Mouse (Mus musculus) CD4-positive, CD25-positive, alpha-beta regulatory T cell, adult 2 months (primary cell): Measurements from ENCODE around the gene Faah.

ENCODE experiments used
- DNase-seq: peaks from one replicate; pipeline ENCODE4 v3.0.0-alpha.2; 2012; ENCODE audit warnings: low read depth, low spot score

Faah gene

GRCm38 (mm10) chr4:115943669-115944314, 73.9 kb downstream of the Faah start:
- DNase-seq = no peak

DNA sequence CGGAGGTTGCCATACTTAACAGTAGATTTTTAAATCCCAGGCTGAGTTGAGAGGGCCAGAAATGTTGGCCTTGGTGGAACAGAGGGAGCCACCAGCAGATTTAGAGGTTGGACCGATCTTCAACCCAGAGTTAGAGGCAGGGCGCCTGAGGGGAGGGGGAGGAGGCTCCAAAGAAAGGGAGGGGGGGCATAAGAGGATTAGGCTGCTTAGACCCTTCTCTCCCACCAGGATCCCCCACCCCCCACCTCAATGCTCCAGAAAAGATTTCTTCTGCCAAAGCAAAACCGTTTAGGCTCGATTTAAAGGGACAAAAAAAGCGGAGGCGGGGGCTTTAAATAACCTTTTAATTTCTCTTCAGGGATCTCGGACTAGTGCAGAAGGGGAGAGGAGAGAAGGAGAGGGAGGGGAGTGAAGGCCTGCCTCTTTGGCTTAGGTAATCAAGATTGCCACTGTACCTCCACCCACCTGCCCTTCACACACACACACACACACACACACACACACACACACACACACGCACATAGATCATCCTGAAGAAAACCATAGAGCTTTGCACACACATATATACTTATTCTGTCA, 76.4 kb downstream of the Faah start:
- no peak for DNase-seq

- DNase-seq = no peak
Observed at GRCm38 (mm10) chr4:115940681-115941080, 77.0 kb downstream of the Faah start.

- no peak for DNase-seq
Observed at GRCm38 (mm10) chr4:115939295-115940102, 78.2 kb downstream of the Faah start, which contains the start of gene Dmbx1. Dmbx1 (minus strand) TSS chr4:115939926.

GRCm38 (mm10) chr4:115938276-115939160, 79.2 kb downstream of the Faah start:
- DNase-seq = no peak

GRCm38 (mm10) chr4:115937061-115937976, 80.4 kb downstream of the Faah start:
- DNase-seq = no peak

GRCm38 (mm10) chr4:115936646-115937045, 81.1 kb downstream of the Faah start:
- DNase-seq = no peak

- no peak for DNase-seq
Observed at GRCm38 (mm10) chr4:115935835-115936581, 81.7 kb downstream of the Faah start.

GRCm38 (mm10) chr4:115931556-115932088, 86.1 kb downstream of the Faah start:
- DNase-seq = no peak

GRCm38 (mm10) chr4:115927637-115928036, 90.1 kb downstream of the Faah start:
- no peak for DNase-seq

- no peak for DNase-seq
Observed at GRCm38 (mm10) chr4:115923262-115923880, 94.4 kb downstream of the Faah start.

- DNase-seq = no peak
Observed at GRCm38 (mm10) chr4:115922688-115923087, 95.0 kb downstream of the Faah start.

DNA sequence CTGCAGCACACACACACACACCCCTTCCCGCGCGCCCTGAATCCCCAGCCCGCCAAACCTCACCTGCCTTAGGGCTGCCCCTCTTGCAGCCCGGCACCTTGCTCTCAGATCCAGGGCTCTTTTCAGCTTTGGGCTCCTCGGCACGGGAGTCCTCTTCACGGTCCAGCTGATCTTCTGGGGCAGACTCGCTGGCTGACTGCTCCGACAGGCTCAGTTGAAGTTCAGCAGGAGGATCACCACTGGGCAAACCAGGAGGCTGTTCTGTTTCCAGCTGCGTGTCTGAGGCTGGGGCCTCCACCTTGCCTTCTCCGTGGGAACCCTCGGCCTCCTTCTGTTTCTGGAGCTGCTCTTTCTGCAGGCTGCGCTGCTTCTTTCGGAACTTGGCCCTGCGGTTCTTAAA, 97.8 kb downstream of the Faah start:
- DNase-seq = no peak
